Mouse (Mus musculus) lung, postnatal 0 days (tissue): ENCODE results near the gene Kcnh4. TPM values are rescaled to one million over a fixed set of nuclear protein-coding genes. Genes with fewer than 3 reads are reported as not detected.
A peak's percentile ranks its signal among the peaks of the same experiment; 100 is the strongest.

Experiments used
- ATAC-seq: fragments of 200-750 bp; cut with Nextera tagmentation; 2 replicates; pipeline ENCODE4 v1.8.0; 2017; ENCODE audit warnings: moderate library complexity
- DNase-seq: peaks from one replicate; pipeline ENCODE4 v3.0.0-alpha.2; 2016; ENCODE audit warnings: low spot score
- H3K27ac ChIP-seq: fragments of 300-500 bp; sonication (generic); 2 replicates; pipeline ENCODE4 v1.5.1; 2014; ENCODE audit warnings: antibody characterized with exemption, mild to moderate bottlenecking, low read length, mixed read lengths
- H3K27me3 ChIP-seq: fragments of 300-500 bp; sonication (generic); replicated peaks from 2 replicates; pipeline ENCODE4 v1.6.1; 2014; ENCODE audit warnings: low read length, mixed read lengths; ENCODE audit not compliant: insufficient read depth
- H3K36me3 ChIP-seq: fragments of 300-500 bp; sonication (generic); 2 replicates; pipeline ENCODE4 v1.6.1; 2014; ENCODE audit warnings: low read length, mixed read lengths; ENCODE audit not compliant: insufficient read depth
- H3K4me1 ChIP-seq: fragments of 300-500 bp; sonication (generic); 2 replicates; pipeline ENCODE4 v1.6.1; 2014; ENCODE audit warnings: antibody characterized with exemption, low read depth, low read length, mixed read lengths; ENCODE audit not compliant: insufficient read depth
- H3K4me2 ChIP-seq: fragments of 300-500 bp; sonication (generic); replicated peaks from 2 replicates; pipeline ENCODE4 v1.6.1; 2014; ENCODE audit warnings: low read depth, mild to moderate bottlenecking, low read length, moderate library complexity, mixed read lengths
- H3K4me3 ChIP-seq: fragments of 300-500 bp; sonication (generic); 2 replicates; pipeline ENCODE4 v1.5.1; 2014; ENCODE audit warnings: low read depth, low read length
- H3K9ac ChIP-seq: fragments of 300-500 bp; sonication (generic); replicated peaks from 2 replicates; pipeline ENCODE4 v1.6.1; 2014; ENCODE audit warnings: low read depth, mild to moderate bottlenecking
- H3K9me3 ChIP-seq: fragments of 300-500 bp; sonication (generic); 2 replicates; pipeline ENCODE4 v1.6.1; 2016; ENCODE audit warnings: low read length, mixed read lengths
- CTCF ChIP-seq: IDR thresholded peaks from 2 replicates; pipeline ENCODE4 v1.5.1; 2016; ENCODE audit warnings: antibody characterized with exemption, mild to moderate bottlenecking
- EP300 ChIP-seq: IDR thresholded peaks from 2 replicates; pipeline ENCODE4 v1.6.1; 2016; ENCODE audit warnings: antibody characterized with exemption, mild to moderate bottlenecking, control low read depth
- WGBS: fragments of 180-500 bp; shearing (Covaris S2); extraction: QIAGEN DNeasy Blood & Tissue Kit; methylation state at CpG from one replicate; pipeline ENCODE4 v1.1.7; 2014; 5-methylcytosine and 5-hydroxymethylcytosine counted together
- polyA plus RNA-seq: library from polyadenylated mRNA; unstranded; fragments of >200 nt; fragmentation: Nextera tagmentation; extraction: Ambion mirVana; gene quantifications from 2 replicates; pipeline ENCODE4 v1.2.1, GENCODE M21; 2015

Kcnh4 gene
- polyA plus RNA-seq, 1 experiment from 2014 or later: not detected

DNA sequence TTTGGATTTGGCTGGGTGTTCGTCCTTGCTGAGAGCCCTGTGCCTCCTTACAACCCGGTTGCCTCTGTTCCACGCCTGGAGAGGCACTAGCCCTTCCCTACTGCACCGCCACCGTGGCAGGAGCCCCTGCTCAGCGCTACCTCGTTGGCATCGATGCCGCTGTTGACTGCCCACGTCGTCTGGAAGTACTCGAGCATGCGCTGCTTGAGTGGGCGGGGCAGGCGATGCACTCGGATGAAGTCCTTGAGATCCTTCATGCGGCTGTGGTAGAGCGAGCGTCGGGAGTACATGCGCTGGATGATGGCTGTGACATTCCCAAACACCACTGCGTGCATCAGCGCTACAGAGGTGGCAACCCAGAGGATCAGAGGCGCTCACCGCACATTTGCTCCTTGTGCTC is 10.3 kb downstream of the Kcnh4 start:
- 0 out of 2 replicates have a peak, but pooled peaks cover 3% of the 10 kb centered on the region for H3K27me3 ChIP-seq
- TF ChIP-seq EP300: no peak
- TF ChIP-seq CTCF: no peak
- DNase-seq: no peak
- no peak overlapping the region for H3K4me3 ChIP-seq
- 32% methylated on average over 25 of the region's 25 CpGs for WGBS
- H3K9me3 ChIP-seq: no peaks in the 10 kb centered on the region
- H3K9ac ChIP-seq: no peak overlapping the region
- H3K27ac ChIP-seq: no peak overlapping the region
- H3K4me2 ChIP-seq: no peak overlapping the region
- no peaks in the 10 kb centered on the region for H3K4me1 ChIP-seq
- ATAC-seq: no peak
- no peaks in the 10 kb centered on the region for H3K36me3 ChIP-seq

DNA sequence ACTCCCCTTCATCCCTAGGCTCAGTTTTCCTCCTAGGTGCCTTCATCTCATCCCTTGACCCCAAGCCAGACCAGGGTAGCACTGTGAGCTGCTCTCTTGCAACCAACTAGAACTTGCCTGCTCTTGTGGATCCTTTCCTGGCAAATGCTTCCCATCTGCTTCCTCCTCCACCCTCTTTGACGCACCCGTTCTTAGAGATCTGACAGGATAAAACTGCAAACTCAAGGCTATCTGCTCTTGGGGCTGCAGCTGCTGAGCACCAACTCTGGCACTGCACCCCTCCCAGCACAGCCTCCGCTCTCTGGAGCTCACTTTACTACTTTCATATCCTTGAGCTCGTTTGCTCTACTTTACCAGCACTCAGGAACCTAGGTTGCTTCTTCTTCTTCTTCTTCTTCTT is 11.1 kb downstream of the Kcnh4 start:
- WGBS: 73% methylated on average over 4 of the region's 4 CpGs
- no peak for ATAC-seq
- Histone ChIP-seq H3K27ac (no peak overlapping the region), H3K4me1 (no peaks in the 10 kb centered on the region), H3K9ac (no peak overlapping the region), H3K27me3 (0 out of 2 replicates have a peak, but pooled peaks cover 3% of the 10 kb centered on the region), H3K36me3 (no peaks in the 10 kb centered on the region), H3K4me3 (no peak overlapping the region), H3K9me3 (no peaks in the 10 kb centered on the region), H3K4me2 (no peak overlapping the region)
- DNase-seq: no peak
- no peak for TF ChIP-seq CTCF
- no peak for TF ChIP-seq EP300

DNA sequence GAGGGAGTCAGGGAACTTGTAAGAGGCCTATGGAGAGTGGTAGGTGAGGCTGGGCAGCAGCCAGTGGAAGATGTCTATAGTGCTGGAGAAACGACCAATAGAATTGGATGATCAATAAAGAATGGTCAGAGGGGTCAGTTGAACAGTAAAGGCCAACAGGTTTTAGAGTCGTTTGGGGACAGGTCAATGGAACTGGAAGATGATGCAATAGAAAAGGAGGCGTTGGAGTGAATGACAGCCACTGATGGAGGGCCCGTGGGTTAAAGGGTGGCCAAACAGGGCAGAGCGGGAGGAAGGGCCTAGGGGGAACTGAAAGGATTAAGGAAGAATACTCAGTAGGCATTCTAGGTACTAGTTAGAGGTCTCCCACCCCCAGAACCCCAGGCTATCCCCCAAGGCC is 12.6 kb downstream of the Kcnh4 start:
- H3K4me1 ChIP-seq: no peaks in the 10 kb centered on the region
- no peak overlapping the region for H3K27ac ChIP-seq
- no peak overlapping the region for H3K4me2 ChIP-seq
- WGBS: 65% methylated on average over 5 of the region's 5 CpGs
- no peaks in the 10 kb centered on the region for H3K36me3 ChIP-seq
- no peak for DNase-seq
- no peaks in the 10 kb centered on the region for H3K9me3 ChIP-seq
- ATAC-seq: no peak
- no peak overlapping the region for H3K4me3 ChIP-seq
- H3K9ac ChIP-seq: no peak overlapping the region
- 0 out of 2 replicates have a peak, but pooled peaks cover 3% of the 10 kb centered on the region for H3K27me3 ChIP-seq
- TF ChIP-seq CTCF (no peak), EP300 (no peak)

DNA sequence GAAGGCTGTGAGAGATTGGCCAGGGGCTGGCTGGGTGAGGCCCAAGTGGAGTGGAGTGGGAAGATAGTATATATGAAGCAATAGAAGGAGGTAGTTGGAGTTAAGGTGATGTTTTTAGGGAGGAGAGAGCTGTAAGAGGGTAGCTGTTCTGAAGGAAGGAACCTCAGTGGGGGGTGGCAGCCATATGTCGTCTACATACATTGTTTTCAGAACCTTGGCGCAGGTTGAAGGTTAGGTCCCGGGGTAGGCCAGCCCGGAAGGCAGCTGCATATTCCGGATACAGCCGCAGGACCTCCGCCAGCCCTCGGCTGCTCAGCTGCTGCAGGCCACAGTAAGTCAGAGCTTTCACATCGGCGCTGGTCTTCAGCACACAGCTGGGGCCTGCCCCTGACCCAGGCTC is 13.2 kb downstream of the Kcnh4 start:
- Histone ChIP-seq H3K4me2 (no peak overlapping the region), H3K27me3 (0 out of 2 replicates have a peak, but pooled peaks cover 3% of the 10 kb centered on the region), H3K9me3 (no peaks in the 10 kb centered on the region), H3K27ac (no peak overlapping the region), H3K4me1 (no peaks in the 10 kb centered on the region), H3K36me3 (no peaks in the 10 kb centered on the region), H3K9ac (no peak overlapping the region), H3K4me3 (no peak overlapping the region)
- no peak for ATAC-seq
- WGBS: 69% methylated on average over 10 of the region's 10 CpGs
- TF ChIP-seq EP300 (no peak), CTCF (no peak)
- no peak for DNase-seq

DNA sequence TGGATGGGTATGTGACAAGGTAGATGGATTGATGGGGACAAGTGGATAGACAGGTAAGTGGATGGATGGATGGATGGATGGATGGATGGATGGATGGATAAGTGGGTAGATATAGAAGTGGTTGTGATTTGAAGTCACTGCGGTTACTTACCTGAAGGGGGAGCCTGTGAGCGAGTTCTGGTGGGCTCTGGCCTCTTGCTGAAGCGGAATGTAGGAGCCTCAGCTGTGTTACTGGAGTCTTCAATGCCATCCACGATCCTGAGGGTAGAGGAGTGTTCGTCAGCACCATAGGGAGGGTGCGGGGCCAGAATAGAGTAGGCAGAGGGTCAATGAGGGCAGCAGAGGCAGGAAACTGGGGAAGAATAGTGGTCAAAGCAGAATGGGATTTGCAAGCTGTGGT is 14.7 kb downstream of the Kcnh4 start:
- H3K4me3 ChIP-seq: no peak overlapping the region
- H3K36me3 ChIP-seq: no peaks in the 10 kb centered on the region
- 0 out of 2 replicates have a peak, but pooled peaks cover 3% of the 10 kb centered on the region for H3K27me3 ChIP-seq
- 10% methylated on average over 6 of the region's 6 CpGs for WGBS
- H3K4me2 ChIP-seq: no peak overlapping the region
- no peaks in the 10 kb centered on the region for H3K4me1 ChIP-seq
- no peak overlapping the region for H3K27ac ChIP-seq
- ATAC-seq (peak; percentile 55), DNase-seq (peak; percentile 66)
- TF ChIP-seq EP300 (no peak), CTCF (peak; percentile 78)
- H3K9me3 ChIP-seq: no peaks in the 10 kb centered on the region
- no peak overlapping the region for H3K9ac ChIP-seq

DNA sequence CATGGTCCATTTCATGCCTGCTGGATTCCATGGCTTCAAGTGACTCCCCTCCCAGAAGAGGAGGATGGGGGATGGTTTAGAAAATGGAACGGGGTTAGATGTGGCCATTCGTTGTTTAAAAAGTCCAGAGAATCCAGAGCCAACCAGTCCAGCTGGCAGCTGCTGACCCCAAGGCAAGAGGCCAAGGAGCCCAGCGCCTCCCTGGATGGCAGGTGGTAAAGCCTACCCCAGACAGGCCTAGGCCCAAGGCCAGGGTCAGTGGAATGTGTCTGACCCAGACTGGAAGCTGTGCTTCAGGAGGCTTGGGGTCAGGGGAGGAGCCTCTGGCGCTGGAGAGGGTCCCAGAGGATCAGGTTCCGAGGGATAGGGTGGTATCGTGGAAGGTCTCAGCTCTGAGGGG is 18.4 kb downstream of the Kcnh4 start:
- TF ChIP-seq EP300 (no peak), CTCF (no peak)
- no peak for ATAC-seq

DNA sequence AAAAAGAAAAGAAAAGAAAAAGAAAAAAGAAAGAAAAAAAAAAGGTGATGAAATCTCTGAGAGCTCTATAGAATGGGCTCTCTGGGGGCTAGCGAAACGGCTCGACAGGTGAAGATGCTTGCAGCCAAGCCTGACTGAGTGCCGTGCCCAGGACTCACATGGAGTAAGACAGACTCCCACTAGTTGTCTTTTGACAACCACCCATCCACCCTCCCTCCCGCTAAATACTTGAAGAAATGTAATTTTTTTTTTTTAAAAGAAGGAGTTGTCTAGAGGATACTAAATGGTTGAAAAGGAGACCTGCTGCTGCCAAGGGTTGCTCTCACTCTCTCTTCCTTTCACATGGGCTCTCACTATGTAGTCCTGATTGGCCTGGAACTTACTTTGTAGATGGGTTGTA is 21.0 kb downstream of the Kcnh4 start:
- Histone ChIP-seq H3K36me3 (no peaks in the 10 kb centered on the region), H3K27ac (peak overlapping the region; percentile 47; the same call in 1 of the 2 replicates), H3K27me3 (no peaks in the 10 kb centered on the region), H3K4me2 (peak overlapping the region; percentile 73), H3K9ac (no peak overlapping the region), H3K4me1 (peaks cover 16% of the 10 kb centered on the region), H3K9me3 (no peaks in the 10 kb centered on the region), H3K4me3 (peak overlapping the region; percentile 97)
- no peak for TF ChIP-seq EP300
- TF ChIP-seq CTCF: no peak
- ATAC-seq: no peak
- DNase-seq: no peak
- 14% methylated on average over 5 of the region's 5 CpGs for WGBS

More for the DNA sequence above, 18.4 kb downstream of the Kcnh4 start:
- Histone ChIP-seq H3K4me1 (peaks cover 8% of the 10 kb centered on the region), H3K4me3 (no peak overlapping the region), H3K4me2 (no peak overlapping the region), H3K27ac (no peak overlapping the region), H3K36me3 (no peaks in the 10 kb centered on the region), H3K9me3 (no peaks in the 10 kb centered on the region), H3K27me3 (no peaks in the 10 kb centered on the region), H3K9ac (no peak overlapping the region)
- 56% methylated on average over 6 of the region's 6 CpGs for WGBS
- no peak for DNase-seq
